ENCODE assay signal across 23 mouse cellular contexts in the genomic region with DNA sequence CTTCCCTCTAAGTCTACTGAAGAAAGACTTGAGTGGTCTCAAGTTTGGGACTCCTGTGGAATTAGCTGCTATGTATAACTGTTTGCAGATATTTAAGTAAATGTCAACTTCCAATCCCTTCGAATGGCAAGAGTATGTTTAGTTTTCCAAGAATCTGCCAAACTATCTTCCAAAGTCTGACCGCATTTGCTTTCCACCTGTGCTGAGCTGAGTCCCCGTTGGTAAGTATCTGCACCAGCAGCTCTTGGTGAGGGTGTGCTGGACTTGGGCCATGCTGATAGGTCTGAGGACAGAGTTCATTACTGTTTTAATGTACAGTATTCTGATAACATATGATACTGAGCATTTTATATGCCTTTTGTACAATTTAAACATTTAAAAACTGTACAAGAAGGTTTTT.
A peak's percentile ranks its signal among the peaks of the same experiment; 100 is the strongest.
DNase-seq lines count a peak whose midpoint lies in the region; ATAC-seq and TF ChIP-seq lines count a peak whose summit lies in the region.
"Had no signal": no experiment of that assay in that cellular context is flagged by ENCODE, and none has a peak within 500 bp of the region (broad histone marks: within the 10 kb centered on the region; RNA-seq: fewer than 3 reads in every experiment).

No protein-coding gene starts in this region.

- H3K9ac ChIP-seq in lung, embryonic 15.5 days, result no peak overlapping the region
- H3K9ac ChIP-seq in liver, adult 2 months (ENCODE audit: low read depth, low read length), result no peak overlapping the region
- no peak overlapping the region for H3K9ac ChIP-seq in liver, postnatal 0 days (replicated peaks)
- H3K9ac ChIP-seq: forebrain, embryonic 13.5 days; hindbrain, embryonic 12.5 days had no signal

- no peak for TF ChIP-seq CTCF in liver, adult 2 months (IDR thresholded peaks at IDR 0.05; ENCODE audit: low read depth, low read length)
- no peak for TF ChIP-seq CTCF in liver, postnatal 0 days (IDR thresholded peaks at IDR 0.05; ENCODE audit: low read depth)

- peak; percentile 78 for TF ChIP-seq EP300 in liver, postnatal 0 days (IDR thresholded peaks at IDR 0.05; ENCODE audit: low read depth)

- no peaks in the 10 kb centered on the region for H3K27me3 ChIP-seq in lung, embryonic 15.5 days
- H3K27me3 ChIP-seq in liver, adult 2 months (ENCODE audit: control insufficient read depth, insufficient read depth, low read length), result no peaks in the 10 kb centered on the region
- no peaks in the 10 kb centered on the region for H3K27me3 ChIP-seq in liver, postnatal 0 days (ENCODE audit: insufficient read depth, low read length)
- H3K27me3 ChIP-seq: forebrain, embryonic 13.5 days; hindbrain, embryonic 12.5 days; megakaryocyte, embryonic 14.5 days had no signal

- peak; percentile 39; the same call in 1 of the 2 replicates for ATAC-seq in lung, embryonic 15.5 days (ENCODE audit: borderline replicate concordance, extremely low read depth, low FRiP score, low TSS enrichment)
- ATAC-seq in common myeloid progenitor, adult 5-6 weeks (replicated peaks; ENCODE audit: low read depth, poor library complexity, severe bottlenecking), result 0 out of 2 replicates have a peak, but pooled peaks have one; percentile 15
- peak; percentile 65 for ATAC-seq in liver, postnatal 0 days
- ATAC-seq: forebrain, embryonic 13.5 days; lung, postnatal 0 days; Patski had no signal

- no peak overlapping the region for H3K4me3 ChIP-seq in lung, embryonic 15.5 days
- H3K4me3 ChIP-seq in liver, adult 2 months (ENCODE audit: insufficient read depth, low read depth, low read length), result no peak overlapping the region
- no peak overlapping the region for H3K4me3 ChIP-seq in liver, postnatal 0 days (ENCODE audit: low read depth, low read length)
- H3K4me3 ChIP-seq: forebrain, embryonic 13.5 days; gastrocnemius, adult 2 months; hindbrain, embryonic 12.5 days; left cerebral cortex, adult 2 months had no signal

- no peaks in the 10 kb centered on the region for H3K9me3 ChIP-seq in lung, embryonic 15.5 days
- no peaks in the 10 kb centered on the region for H3K9me3 ChIP-seq in liver, postnatal 0 days (ENCODE audit: low read length)
- H3K9me3 ChIP-seq: forebrain, embryonic 13.5 days; heart, embryonic 10.5 days; hindbrain, embryonic 12.5 days; megakaryocyte, embryonic 14.5 days had no signal

- no peak for DNase-seq in lung, postnatal 10 days
- peak; percentile 8 for DNase-seq in liver, adult 2 months (ENCODE audit: extremely low read depth, low read depth, low spot score)
- no peak for DNase-seq in liver, postnatal 0 days
- DNase-seq in layer of hippocampus, adult 11-12 months (ENCODE audit: low spot score), result no peak
- DNase-seq in right cerebral cortex, adult 18-20 months, result no peak
- DNase-seq: adrenal gland, postnatal 10 days; cerebellum, adult 11 months; cerebellum, postnatal 10 days; gastrocnemius, adult 2 months; kidney, adult 9 months; kidney, postnatal 25 days; layer of hippocampus, adult 9-11 months; retina, postnatal 1 day; thymus, postnatal 36 days had no signal

- no peaks in the 10 kb centered on the region for H3K79me2 ChIP-seq in liver, adult 2 months (ENCODE audit: control insufficient read depth, insufficient read depth, low read length)

- no peak overlapping the region for H3K4me2 ChIP-seq in lung, embryonic 15.5 days
- no peak overlapping the region for H3K4me2 ChIP-seq in liver, postnatal 0 days (ENCODE audit: low read depth, low read length)

- TF ChIP-seq POLR2A in liver, adult 2 months (IDR thresholded peaks at IDR 0.05; ENCODE audit: extremely low read depth, insufficient read depth, low read length), result no peak

- WGBS in lung, embryonic 15.5 days, result 6% methylated on average over 3 of the region's 3 CpGs
- WGBS in liver, adult 2 months, result 49% methylated on average over 3 of the region's 3 CpGs
- WGBS in liver, postnatal 0 days (ENCODE audit: insufficient replicate concordance), result 34% methylated on average over 3 of the region's 3 CpGs

- peaks cover 12% of the 10 kb centered on the region for H3K4me1 ChIP-seq in lung, embryonic 15.5 days
- H3K4me1 ChIP-seq in liver, adult 2 months (ENCODE audit: control insufficient read depth, insufficient read depth, low read length), result no peaks in the 10 kb centered on the region
- peaks cover 5% of the 10 kb centered on the region; the same call in 1 of the 2 replicates for H3K4me1 ChIP-seq in liver, postnatal 0 days (ENCODE audit: insufficient read depth)

- no peak overlapping the region for H3K27ac ChIP-seq in lung, embryonic 15.5 days
- no peak overlapping the region for H3K27ac ChIP-seq in liver, adult 2 months (replicated peaks; ENCODE audit: insufficient read depth, low read depth, low read length)
- no peak overlapping the region for H3K27ac ChIP-seq in liver, postnatal 0 days (ENCODE audit: low read depth)
- H3K27ac ChIP-seq: forebrain, embryonic 13.5 days; gastrocnemius, adult 2 months; left cerebral cortex, adult 2 months had no signal

- no peaks in the 10 kb centered on the region for H3K36me3 ChIP-seq in lung, embryonic 15.5 days
- no peaks in the 10 kb centered on the region for H3K36me3 ChIP-seq in liver, adult 2 months (ENCODE audit: control insufficient read depth, insufficient read depth, low read length)
- no peaks in the 10 kb centered on the region for H3K36me3 ChIP-seq in liver, postnatal 0 days (replicated peaks; ENCODE audit: insufficient read depth, low read length)
- H3K36me3 ChIP-seq: heart, embryonic 10.5 days; hindbrain, embryonic 12.5 days had no signal

Comparison
In these comparisons a context has a peak if more than half of its experiments do, and no peak if none do; other contexts are left out.
1. ATAC-seq: peak in every context shown above with its lines; median percentile 65 in liver, postnatal 0 days; 39 in lung, embryonic 15.5 days; 15 in common myeloid progenitor, adult 5-6 weeks.